Mouse (Mus musculus): ENCODE data around the gene Usp46.
"Not testable (repeated sequence)": the region's sequence is repeated elsewhere in the genome, so short reads cannot be mapped to it uniquely, and the experiment has no call there.

Usp46 gene

GRCm38 (mm10) chr5:74067831-74068713, at the start of gene Usp46:
Usp46 (minus strand) TSS chr5:74068431.
- DNase-seq: peak; percentile 94

DNA sequence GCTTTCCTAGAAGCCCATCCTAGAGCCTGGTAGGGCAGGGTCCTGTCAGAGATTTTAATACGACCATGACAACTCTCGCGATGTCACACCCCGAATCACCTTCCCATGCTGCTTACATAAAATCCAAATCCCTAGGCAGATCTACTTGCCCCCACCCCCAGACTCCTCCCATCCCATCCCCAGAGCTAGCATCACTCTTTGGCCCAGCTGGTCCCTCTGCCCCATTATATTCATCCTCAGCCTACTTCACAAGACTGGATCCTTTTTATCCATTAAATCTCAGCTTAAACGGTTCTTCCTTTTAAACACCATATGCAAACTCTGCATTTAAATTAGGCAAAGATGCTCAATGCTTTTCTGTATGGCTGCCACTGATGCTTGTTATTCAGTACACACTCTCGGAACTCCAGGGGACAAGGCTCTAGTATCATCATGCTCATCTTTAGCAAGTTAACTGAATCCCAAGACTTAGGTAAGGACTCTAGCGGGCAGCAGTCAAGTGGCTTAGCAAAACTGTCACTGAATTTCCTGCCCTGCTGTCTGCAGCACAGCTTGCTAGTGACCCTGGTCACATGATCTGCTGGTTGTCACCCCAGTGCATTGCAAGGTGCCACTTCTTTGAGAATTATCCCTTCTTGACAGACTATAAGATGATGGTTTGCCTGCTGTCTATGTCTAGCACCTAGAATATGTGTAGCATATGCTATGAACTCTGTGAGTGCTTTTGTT, 45.9 kb upstream of the Usp46 start:
- no peak for DNase-seq

GRCm38 (mm10) chr5:74105445-74105844, 37.2 kb upstream of the Usp46 start:
- no peak for DNase-seq

DNA sequence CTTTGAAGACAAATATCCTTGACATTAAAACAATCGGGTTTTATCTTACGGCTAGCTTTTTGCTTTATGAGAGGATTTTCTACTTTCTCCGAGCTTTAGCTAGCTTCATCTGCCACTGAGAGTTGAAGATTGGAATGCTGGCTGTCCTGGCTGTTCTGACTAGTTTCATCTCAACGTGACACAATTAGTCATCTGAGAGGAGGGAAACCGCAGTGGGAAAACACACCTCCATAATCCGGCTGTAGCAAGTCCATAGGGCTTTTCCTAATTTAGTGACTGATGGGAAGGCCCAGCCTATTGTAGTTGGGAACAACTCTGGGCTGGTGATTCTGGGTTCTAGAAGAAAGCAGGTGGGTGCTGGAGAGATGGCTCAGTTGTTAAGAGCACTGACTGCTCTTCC, 33.5 kb upstream of the Usp46 start:
- no peak for DNase-seq

DNA sequence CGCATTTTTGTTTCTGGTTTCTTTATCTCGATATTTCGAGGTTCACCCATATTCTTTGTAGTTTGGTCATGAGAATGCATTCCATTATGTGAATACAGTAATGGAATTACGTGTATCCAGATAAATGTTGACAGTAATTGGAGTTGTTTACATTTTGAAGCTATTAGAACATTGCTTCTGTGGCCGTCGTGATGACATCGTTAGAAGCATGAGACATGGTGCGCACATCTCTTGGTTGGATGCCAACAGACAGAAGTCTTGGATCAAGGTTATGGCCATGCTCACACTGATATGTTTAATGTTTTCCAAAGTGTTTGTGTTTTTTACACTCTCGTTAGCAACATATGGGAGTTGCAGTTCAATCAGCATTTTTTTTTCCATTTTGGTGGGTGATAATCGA, 30.8 kb upstream of the Usp46 start:
- DNase-seq: no peak

DNA sequence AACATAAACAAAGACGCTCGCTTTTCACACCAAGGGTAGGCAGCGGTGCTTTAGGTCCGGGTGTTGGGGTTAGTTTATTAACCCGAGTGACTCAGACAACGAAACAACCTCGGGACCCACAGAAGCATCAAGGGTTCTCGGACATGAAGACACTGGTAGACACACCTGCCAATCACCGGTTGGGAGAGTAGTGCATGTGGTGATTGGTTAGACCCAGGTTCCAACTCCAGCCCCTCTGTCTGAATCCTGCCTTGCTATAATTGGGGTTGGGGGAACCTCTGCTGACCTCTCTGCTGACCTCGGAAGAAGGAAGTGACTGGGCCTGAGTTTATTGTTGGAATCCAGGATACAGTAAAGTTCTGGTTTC, 29.6 kb upstream of the Usp46 start:
- DNase-seq: no peak

DNA sequence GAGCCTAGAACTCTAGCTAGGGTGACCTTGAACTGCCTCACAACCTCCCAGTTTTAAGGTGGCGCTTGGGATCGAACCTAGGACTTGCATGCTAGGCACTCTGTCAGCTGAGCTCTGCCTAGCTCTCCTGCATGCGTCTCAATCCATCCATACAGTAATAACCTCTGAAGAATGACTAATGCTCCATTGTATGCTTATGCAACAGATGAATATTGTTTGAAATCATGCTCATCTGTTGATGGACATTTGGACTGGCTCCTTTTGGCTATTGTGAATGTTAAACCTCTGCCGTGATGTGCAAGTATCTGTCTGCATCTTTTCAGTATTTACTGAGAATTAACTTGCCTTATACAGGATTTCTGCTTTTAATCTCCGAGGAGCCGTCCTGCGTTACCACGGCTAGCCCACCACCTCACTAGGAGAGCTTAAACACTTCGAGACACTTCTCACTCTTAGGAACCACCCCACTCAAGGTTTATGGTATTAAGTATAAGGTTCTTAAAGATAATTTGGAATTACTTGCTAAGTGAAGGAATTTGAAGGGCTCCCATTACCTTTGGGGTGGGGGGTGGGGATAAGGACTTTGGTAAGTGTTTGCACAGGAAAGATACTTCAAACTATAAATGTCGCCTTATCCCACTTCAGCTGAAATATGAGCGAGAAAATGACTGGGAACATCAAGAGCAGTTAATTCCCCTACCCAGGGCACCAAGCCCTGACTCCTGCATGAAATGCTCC, 29.1 kb upstream of the Usp46 start:
- DNase-seq: no peak

DNA sequence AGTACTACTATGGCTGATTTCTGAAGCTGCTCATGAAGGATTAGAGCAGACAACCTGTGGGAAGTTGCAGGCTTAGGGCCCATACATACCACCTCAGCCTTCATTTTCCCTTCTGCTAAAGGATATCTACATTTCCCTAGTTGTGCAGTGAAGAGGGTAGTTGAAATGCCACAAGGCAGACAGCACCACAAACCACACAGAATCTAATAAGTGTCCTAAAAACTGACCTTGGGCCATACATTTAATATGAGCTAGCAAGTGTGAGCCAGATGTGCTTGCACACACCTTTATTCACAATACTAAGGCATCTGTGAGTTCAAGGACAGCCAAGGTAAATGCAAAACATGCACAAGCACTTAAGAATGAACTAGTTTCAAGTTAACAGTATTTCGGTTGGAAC, 27.8 kb upstream of the Usp46 start:
- no peak for DNase-seq

DNA sequence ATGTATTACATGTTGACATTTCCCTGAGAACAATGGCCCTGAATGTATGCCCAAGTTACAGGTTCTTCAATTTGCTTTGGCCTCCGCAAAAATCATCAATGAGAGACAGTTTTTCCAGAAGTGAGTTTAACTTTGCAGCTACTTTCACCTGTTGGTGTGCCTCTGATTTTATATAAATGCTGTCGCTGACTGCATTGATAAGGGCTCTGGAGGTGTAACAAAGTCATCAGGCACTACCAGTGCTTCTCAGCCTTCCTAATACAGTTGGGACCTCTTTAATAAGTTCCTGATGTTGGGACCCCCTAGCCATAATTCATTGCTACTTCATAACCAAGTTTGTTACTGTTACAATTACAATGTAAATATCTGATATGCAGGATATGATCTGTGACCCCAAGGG, 27.4 kb upstream of the Usp46 start:
- DNase-seq: no peak

DNA sequence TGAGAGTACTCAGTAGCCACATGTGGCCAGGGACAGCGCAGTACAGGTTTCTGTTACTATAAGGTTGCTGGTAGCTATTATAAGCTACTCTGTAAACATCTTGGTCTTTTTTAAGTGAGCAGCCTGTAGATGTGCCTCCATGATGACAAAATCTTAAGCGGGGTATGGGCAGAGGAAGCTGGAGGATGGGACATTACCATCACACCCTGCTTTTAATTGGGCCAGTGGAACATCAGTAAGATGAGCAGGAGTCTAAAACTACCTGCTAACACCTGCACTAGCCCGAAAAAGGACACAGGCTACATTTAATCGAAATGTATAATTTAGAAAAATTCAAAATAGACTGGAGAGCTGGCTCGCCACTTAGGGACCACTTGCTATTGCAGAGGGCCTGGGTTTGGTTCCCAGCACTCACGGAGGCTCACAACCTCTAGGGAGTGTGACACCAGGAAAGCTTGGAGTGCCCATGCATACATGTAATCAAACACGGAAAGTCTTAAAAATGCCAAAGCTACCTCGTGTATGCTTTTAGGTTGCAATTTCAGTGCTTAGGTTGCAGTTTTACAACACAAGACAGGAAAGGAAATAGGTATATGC, 26.7 kb upstream of the Usp46 start:
- DNase-seq: no peak

DNA sequence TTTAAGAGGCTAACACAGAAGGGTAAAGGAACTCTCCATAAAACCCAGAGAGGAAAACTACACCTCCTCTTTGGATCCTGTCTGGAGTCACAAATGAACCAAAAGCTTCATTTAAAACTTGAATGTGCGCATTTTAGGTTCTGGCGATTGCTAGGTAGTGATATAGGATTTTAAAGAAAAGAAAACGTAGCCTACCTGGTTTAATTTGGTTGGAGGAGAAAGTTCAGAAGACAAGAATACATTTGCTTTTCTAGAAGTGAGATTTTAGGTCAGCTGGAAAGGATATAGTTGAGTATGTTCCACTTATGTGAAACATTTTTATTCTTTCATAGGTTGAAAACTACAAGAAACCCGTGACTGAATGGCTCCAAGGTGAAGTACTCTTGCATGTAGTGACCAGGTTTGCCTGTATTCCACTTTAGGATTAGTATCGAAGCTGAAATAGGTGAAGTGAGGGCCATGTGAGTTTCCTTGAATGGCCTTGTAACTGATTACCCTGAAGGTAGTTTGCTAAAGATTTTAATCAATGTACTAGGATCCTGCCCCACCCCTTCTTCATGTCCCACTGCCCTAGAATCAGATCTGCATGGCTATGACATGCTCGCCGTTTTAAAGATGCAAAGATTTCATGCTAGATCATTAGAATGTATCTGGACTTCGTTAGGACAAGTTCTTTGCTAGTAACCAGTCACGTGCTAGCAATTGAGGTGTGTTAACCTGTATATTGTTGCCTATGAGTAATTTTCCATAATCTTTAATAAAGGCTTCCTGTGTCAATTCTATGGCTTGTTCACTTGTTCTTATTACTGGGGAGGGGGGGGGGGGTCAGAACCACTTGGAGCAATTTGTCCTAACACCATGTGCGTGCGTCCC, 25.6 kb upstream of the Usp46 start:
- DNase-seq: no peak

DNA sequence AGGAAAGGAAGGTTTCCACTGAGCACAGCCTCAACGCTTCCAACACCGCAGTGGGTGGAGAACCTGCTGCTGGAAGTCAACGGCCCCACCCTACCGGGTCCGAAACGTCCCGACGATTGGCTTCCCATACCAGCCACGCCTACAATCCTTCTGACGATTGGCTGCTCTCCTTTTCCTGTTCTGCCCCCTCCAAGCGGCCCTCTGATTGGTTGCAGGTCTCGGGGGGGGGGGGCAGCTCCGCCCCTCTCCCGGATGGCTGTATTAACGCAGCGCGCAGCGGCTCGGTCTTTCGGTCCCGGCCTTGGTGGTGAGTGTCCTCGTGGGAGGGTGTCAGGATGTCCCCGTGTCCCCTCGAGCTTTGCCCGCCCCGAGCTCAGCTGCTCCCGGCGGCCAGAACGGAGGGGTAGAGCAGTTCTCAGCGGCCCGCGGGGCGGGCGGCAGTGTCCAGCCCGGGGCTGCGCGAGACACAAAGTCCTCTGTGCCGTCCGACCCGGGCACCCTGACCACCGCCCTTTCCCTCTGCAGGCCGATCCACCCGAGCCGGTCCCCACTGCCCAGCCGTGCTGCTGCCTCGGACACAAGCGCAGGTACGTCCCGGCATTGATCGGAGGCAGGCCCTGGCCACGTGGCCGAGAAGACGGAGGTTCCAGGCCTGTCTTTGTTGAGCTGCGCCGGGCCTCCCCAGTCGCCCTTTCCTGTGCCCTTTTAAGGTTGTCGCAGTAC, 24.8 kb upstream of the Usp46 start:
- peak; percentile 97 for DNase-seq

- DNase-seq: no peak
Measured at GRCm38 (mm10) chr5:74092481-74092832, 24.2 kb upstream of the Usp46 start.

DNA sequence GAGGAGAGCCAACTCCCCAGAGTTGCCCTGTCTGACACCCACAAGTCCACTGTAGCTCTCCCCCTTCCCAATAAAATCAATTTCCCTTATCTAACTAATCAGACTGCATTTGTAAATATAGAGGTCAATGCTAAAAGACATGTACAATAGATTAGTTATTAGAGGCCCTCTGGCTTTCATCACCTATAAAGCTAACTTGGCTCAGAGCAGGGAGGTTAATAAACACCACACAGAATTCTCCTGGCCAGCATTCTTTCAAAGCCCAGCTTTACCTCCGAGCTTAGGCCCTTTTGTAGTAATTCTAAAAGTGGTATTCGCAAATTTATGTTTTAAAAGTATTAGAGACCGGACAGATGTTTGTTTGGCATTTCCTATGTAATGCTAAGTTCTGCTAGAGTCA, 21.4 kb upstream of the Usp46 start:
- DNase-seq: peak; percentile 51

- DNase-seq: no peak
Measured at GRCm38 (mm10) chr5:74081756-74082155, 13.5 kb upstream of the Usp46 start.

DNA sequence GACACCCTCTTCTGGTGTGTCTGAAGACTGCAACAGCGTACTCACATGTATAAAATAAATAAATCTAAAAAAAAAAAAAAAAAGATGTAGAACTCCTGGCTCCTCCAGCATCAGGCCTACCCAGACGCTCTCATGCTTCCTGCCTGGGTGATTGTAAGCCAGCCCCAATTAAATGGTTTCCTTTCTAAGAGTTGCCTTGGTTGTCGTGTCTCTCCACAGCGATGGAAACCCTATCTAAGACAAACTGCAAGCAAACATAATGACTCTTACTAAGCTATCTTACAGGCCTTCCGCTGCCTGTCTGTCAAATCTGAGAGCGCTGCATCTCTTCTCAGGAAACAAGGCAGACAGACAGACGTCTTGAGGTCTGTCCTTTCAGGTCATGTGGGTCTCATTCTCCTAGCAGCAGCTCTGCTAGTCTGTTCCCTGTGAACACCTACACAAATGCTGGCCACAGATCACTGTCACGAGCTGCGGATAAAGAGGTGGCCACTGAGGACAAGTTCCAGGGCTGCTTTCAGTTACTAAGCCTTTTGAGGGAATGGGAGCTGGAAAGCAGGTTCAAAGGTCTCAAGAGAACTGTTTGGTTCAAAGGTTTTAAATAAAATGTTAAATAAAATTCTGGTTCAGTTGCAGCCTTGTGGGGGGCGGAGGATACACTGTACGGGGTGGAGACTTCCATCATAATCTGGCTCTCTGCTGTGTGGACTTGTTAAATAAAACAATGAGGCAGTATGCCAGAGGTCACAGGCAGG, 10.8 kb upstream of the Usp46 start:
- no peak for DNase-seq

DNA sequence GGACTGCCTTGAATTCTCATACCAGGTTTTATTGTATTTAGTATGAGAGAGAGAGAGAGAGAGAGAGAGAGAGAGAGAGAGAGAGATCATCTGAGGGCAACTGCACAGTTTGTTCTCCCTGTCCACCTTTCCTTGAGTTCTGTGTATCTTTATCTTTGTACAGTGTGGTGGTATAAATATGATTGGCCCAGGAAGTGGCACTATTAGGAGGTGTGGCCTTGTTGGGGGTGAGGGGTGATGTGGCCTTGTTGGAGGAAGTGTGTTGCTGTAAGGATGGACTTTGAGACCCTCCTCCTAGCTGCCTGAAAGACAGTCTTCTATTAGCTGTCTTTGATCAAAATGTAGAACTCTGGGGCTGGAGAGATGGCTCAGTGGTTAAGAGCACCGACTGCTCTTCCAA, 10.2 kb upstream of the Usp46 start:
- no peak for DNase-seq

- DNase-seq: no peak
Measured at GRCm38 (mm10) chr5:74077959-74078358, 9.7 kb upstream of the Usp46 start.

- no peak for DNase-seq
Measured at GRCm38 (mm10) chr5:74076759-74077158, 8.5 kb upstream of the Usp46 start.

- not testable (repeated sequence) for DNase-seq
Measured at GRCm38 (mm10) chr5:74070564-74070963, 2.3 kb upstream of the Usp46 start.

Measured in kidney, postnatal 14 days (tissue).